Mouse (Mus musculus): ENCODE measurements around the gene Krtap4-1. TPM values are rescaled to one million over a fixed set of nuclear protein-coding genes. Genes with fewer than 3 reads are reported as not detected.
"Not testable (repeated sequence)": the region's sequence is repeated elsewhere in the genome, so short reads cannot be mapped to it uniquely, and the experiment has no call there.

The Krtap4-1 gene
- not detected in 2 replicates for polyA plus RNA-seq (2015; fragmentation: Nextera tagmentation; extraction: Ambion mirVana)

GRCm38 (mm10) chr11:99628138-99628537, at the start of gene Krtap4-1:
Gene Krtap4-1 (minus strand): TSS chr11:99628238.
- Histone ChIP-seq H3K27ac (ENCODE audit: low read length) (no peak within 1 kb of the TSS), H3K4me3 (ENCODE audit: low read length) (no peak within 1 kb of the TSS), H3K4me1 (ENCODE audit: control insufficient read depth, insufficient read depth, low read length) (no peaks in the 10 kb centered on the region), H3K4me2 (ENCODE audit: low read depth, low read length) (no peak within 1 kb of the TSS), H3K27me3 (replicated peaks; ENCODE audit: control insufficient read depth, insufficient read depth, low read length) (no peaks in the 10 kb centered on the region), H3K36me3 (ENCODE audit: control insufficient read depth, insufficient read depth, low read length) (no peaks in the 10 kb centered on the region), H3K9ac (ENCODE audit: low read depth, low read length) (no peak within 1 kb of the TSS), H3K9me3 (ENCODE audit: control insufficient read depth, low read length) (no peaks in the 10 kb centered on the region)
- 79% methylated on average over 4 of the region's 4 CpGs for WGBS
- no peak for ATAC-seq

- no peak for ATAC-seq
Observed at GRCm38 (mm10) chr11:99665860-99666259, 37.8 kb upstream of the Krtap4-1 start, which contains the start of gene Krtap4-6. Gene Krtap4-6 (minus strand): TSS chr11:99665960.

DNA sequence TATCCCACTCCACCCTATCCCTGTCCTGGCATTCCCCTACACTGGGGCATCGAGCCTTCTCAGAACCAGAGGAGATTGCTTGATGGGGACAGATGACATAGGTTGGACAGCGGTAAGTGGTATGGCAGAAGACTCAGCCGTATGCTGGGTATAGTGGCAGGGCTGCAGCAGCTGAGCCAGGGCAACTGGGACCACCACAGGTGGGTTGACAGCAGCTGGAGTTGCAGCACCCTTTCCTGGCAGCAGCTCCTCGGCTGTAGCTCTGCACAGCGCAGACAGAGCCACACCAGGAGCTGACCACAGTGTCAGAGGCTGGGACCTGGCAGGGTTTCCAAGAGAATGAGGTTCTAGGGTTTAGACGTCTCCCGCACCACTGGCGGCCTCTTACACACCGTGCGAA, 34.8 kb upstream of the Krtap4-1 start:
- no peak for ATAC-seq
- no peaks in the 10 kb centered on the region for H3K27me3 ChIP-seq (replicated peaks; ENCODE audit: control insufficient read depth, insufficient read depth, low read length)
- 83% methylated on average over 10 of the region's 10 CpGs for WGBS
- no peak overlapping the region for H3K27ac ChIP-seq (ENCODE audit: low read length)
- H3K9ac ChIP-seq (ENCODE audit: low read depth, low read length) = no peak overlapping the region
- H3K4me2 ChIP-seq (ENCODE audit: low read depth, low read length) = no peak overlapping the region
- no peaks in the 10 kb centered on the region for H3K9me3 ChIP-seq (ENCODE audit: control insufficient read depth, low read length)
- no peaks in the 10 kb centered on the region for H3K36me3 ChIP-seq (ENCODE audit: control insufficient read depth, insufficient read depth, low read length)
- H3K4me1 ChIP-seq (ENCODE audit: control insufficient read depth, insufficient read depth, low read length) = no peaks in the 10 kb centered on the region
- H3K4me3 ChIP-seq (ENCODE audit: low read length) = no peak overlapping the region

More at GRCm38 (mm10) chr11:99665860-99666259, 37.8 kb upstream of the Krtap4-1 start, which contains the start of gene Krtap4-6:
- H3K27me3 ChIP-seq (replicated peaks; ENCODE audit: control insufficient read depth, insufficient read depth, low read length) = no peaks in the 10 kb centered on the region
- H3K27ac ChIP-seq (ENCODE audit: low read length) = no peak within 1 kb of the TSS
- no peaks in the 10 kb centered on the region for H3K4me1 ChIP-seq (ENCODE audit: control insufficient read depth, insufficient read depth, low read length)
- no peak within 1 kb of the TSS for H3K4me3 ChIP-seq (ENCODE audit: low read length)
- H3K36me3 ChIP-seq (ENCODE audit: control insufficient read depth, insufficient read depth, low read length) = no peaks in the 10 kb centered on the region
- no peaks in the 10 kb centered on the region for H3K9me3 ChIP-seq (ENCODE audit: control insufficient read depth, low read length)
- H3K4me2 ChIP-seq (ENCODE audit: low read depth, low read length) = no peak within 1 kb of the TSS
- no peak within 1 kb of the TSS for H3K9ac ChIP-seq (ENCODE audit: low read depth, low read length)

- no peak for ATAC-seq
- 84% methylated on average over 4 of the region's 4 CpGs for WGBS
- Histone ChIP-seq H3K36me3 (ENCODE audit: control insufficient read depth, insufficient read depth, low read length) (no peaks in the 10 kb centered on the region), H3K27me3 (replicated peaks; ENCODE audit: control insufficient read depth, insufficient read depth, low read length) (no peaks in the 10 kb centered on the region), H3K4me2 (ENCODE audit: low read depth, low read length) (no peak overlapping the region), H3K9me3 (ENCODE audit: control insufficient read depth, low read length) (no peaks in the 10 kb centered on the region), H3K9ac (ENCODE audit: low read depth, low read length) (no peak overlapping the region), H3K4me3 (ENCODE audit: low read length) (no peak overlapping the region), H3K4me1 (ENCODE audit: control insufficient read depth, insufficient read depth, low read length) (no peaks in the 10 kb centered on the region), H3K27ac (ENCODE audit: low read length) (no peak overlapping the region)
Observed at GRCm38 (mm10) chr11:99659256-99659655, 31.2 kb upstream of the Krtap4-1 start.

DNA sequence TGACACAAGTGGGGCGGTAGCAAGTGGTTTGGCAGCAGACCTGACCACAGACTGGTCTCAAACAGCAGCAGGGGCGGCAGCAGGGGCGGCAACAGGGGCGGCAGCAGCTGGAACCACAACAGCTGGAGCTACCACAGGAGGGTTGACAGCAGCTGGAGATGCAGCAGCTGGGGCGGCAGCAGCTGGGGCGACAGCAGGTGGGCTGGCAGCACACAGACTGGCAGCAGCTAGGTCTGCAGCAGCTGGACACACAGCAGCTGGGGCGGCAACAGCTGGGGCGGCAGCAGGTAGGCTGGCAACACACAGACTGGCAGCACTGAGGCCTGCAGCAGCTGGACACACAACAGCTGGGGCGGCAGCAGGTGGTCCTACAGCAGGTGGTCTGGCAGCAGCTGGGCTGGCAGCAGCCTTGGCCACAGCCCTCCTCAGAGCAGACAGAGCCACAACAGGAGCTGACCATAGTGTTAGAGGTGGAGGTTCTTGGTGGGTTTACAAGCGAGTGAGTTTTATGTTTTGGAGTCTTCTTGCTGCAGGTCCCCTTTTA, 30.5 kb upstream of the Krtap4-1 start, which contains the start of gene Gm11563:
Gene Gm11563, minus strand, starts transcription at position 494 of the 544 bp plus-strand sequence.
- not testable (repeated sequence) for H3K9ac ChIP-seq (ENCODE audit: low read depth, low read length); H3K4me1 ChIP-seq (ENCODE audit: control insufficient read depth, insufficient read depth, low read length); H3K9me3 ChIP-seq (ENCODE audit: control insufficient read depth, low read length); H3K4me3 ChIP-seq (ENCODE audit: low read length); H3K4me2 ChIP-seq (ENCODE audit: low read depth, low read length); H3K27ac ChIP-seq (ENCODE audit: low read length); ATAC-seq; H3K27me3 ChIP-seq (replicated peaks; ENCODE audit: control insufficient read depth, insufficient read depth, low read length); H3K36me3 ChIP-seq (ENCODE audit: control insufficient read depth, insufficient read depth, low read length)
- 72% methylated on average over 10 of the region's 10 CpGs for WGBS

DNA sequence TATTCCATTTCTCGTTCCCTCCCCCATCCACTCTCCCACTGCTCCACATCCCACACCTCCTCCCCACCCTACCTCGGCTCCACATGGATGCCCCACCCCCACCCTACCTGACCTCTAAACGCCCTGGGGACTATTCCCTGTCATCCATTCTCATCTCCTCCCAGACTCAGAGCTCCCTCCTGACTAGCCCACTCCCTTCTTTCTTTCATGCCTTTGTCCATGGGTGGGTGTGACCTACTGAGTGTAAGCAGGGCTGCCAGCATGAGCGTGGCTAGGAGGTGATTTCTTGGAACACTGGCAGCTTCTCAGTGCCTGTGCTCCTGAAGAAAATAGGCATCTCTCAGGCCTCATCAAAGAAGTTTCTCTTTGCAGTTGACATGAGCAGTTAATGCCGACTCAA, 29.0 kb upstream of the Krtap4-1 start:
- no peaks in the 10 kb centered on the region for H3K4me1 ChIP-seq (ENCODE audit: control insufficient read depth, insufficient read depth, low read length)
- 52% methylated on average over 5 of the region's 5 CpGs for WGBS
- no peak overlapping the region for H3K9ac ChIP-seq (ENCODE audit: low read depth, low read length)
- no peak for ATAC-seq
- no peak overlapping the region for H3K4me3 ChIP-seq (ENCODE audit: low read length)
- H3K27ac ChIP-seq (ENCODE audit: low read length) = no peak overlapping the region
- H3K27me3 ChIP-seq (replicated peaks; ENCODE audit: control insufficient read depth, insufficient read depth, low read length) = no peaks in the 10 kb centered on the region
- H3K4me2 ChIP-seq (ENCODE audit: low read depth, low read length) = no peak overlapping the region
- no peaks in the 10 kb centered on the region for H3K36me3 ChIP-seq (ENCODE audit: control insufficient read depth, insufficient read depth, low read length)
- no peaks in the 10 kb centered on the region for H3K9me3 ChIP-seq (ENCODE audit: control insufficient read depth, low read length)

- no peaks in the 10 kb centered on the region for H3K27me3 ChIP-seq (replicated peaks; ENCODE audit: control insufficient read depth, insufficient read depth, low read length)
- 79% methylated on average over 2 of the region's 2 CpGs for WGBS
- ATAC-seq = no peak
- no peaks in the 10 kb centered on the region for H3K36me3 ChIP-seq (ENCODE audit: control insufficient read depth, insufficient read depth, low read length)
- no peak within 1 kb of the TSS for H3K9ac ChIP-seq (ENCODE audit: low read depth, low read length)
- no peak within 1 kb of the TSS for H3K4me2 ChIP-seq (ENCODE audit: low read depth, low read length)
- H3K27ac ChIP-seq (ENCODE audit: low read length) = no peak within 1 kb of the TSS
- H3K4me3 ChIP-seq (ENCODE audit: low read length) = no peak within 1 kb of the TSS
- H3K4me1 ChIP-seq (ENCODE audit: control insufficient read depth, insufficient read depth, low read length) = no peaks in the 10 kb centered on the region
- no peaks in the 10 kb centered on the region for H3K9me3 ChIP-seq (ENCODE audit: control insufficient read depth, low read length)
Observed at GRCm38 (mm10) chr11:99650136-99650535, 22.1 kb upstream of the Krtap4-1 start, which contains the start of gene Gm11555. Gene Gm11555 (minus strand): TSS chr11:99650236.

- no peaks in the 10 kb centered on the region for H3K27me3 ChIP-seq (replicated peaks; ENCODE audit: control insufficient read depth, insufficient read depth, low read length)
- no peak overlapping the region for H3K4me2 ChIP-seq (ENCODE audit: low read depth, low read length)
- H3K27ac ChIP-seq (ENCODE audit: low read length) = no peak overlapping the region
- H3K4me3 ChIP-seq (ENCODE audit: low read length) = no peak overlapping the region
- no peaks in the 10 kb centered on the region for H3K9me3 ChIP-seq (ENCODE audit: control insufficient read depth, low read length)
- WGBS = 88% methylated on average over 15 of the region's 15 CpGs
- no peak for ATAC-seq
- H3K36me3 ChIP-seq (ENCODE audit: control insufficient read depth, insufficient read depth, low read length) = no peaks in the 10 kb centered on the region
- no peaks in the 10 kb centered on the region for H3K4me1 ChIP-seq (ENCODE audit: control insufficient read depth, insufficient read depth, low read length)
- no peak overlapping the region for H3K9ac ChIP-seq (ENCODE audit: low read depth, low read length)
Observed at GRCm38 (mm10) chr11:99646444-99646843, 18.4 kb upstream of the Krtap4-1 start.

GRCm38 (mm10) chr11:99644351-99644750, 16.3 kb upstream of the Krtap4-1 start:
- WGBS = 76% methylated on average over 3 of the region's 3 CpGs
- no peaks in the 10 kb centered on the region for H3K4me1 ChIP-seq (ENCODE audit: control insufficient read depth, insufficient read depth, low read length)
- H3K27me3 ChIP-seq (replicated peaks; ENCODE audit: control insufficient read depth, insufficient read depth, low read length) = no peaks in the 10 kb centered on the region
- no peaks in the 10 kb centered on the region for H3K36me3 ChIP-seq (ENCODE audit: control insufficient read depth, insufficient read depth, low read length)
- no peak overlapping the region for H3K27ac ChIP-seq (ENCODE audit: low read length)
- H3K9ac ChIP-seq (ENCODE audit: low read depth, low read length) = no peak overlapping the region
- no peak overlapping the region for H3K4me3 ChIP-seq (ENCODE audit: low read length)
- ATAC-seq = no peak
- no peak overlapping the region for H3K4me2 ChIP-seq (ENCODE audit: low read depth, low read length)
- no peaks in the 10 kb centered on the region for H3K9me3 ChIP-seq (ENCODE audit: control insufficient read depth, low read length)

GRCm38 (mm10) chr11:99643635-99644139, 15.6 kb upstream of the Krtap4-1 start, which contains the start of gene Krtap4-7:
Gene Krtap4-7 (minus strand): TSS chr11:99644089.
- WGBS = 83% methylated on average over 9 of the region's 9 CpGs
- H3K27ac ChIP-seq (ENCODE audit: low read length); ATAC-seq; H3K36me3 ChIP-seq (ENCODE audit: control insufficient read depth, insufficient read depth, low read length); H3K27me3 ChIP-seq (replicated peaks; ENCODE audit: control insufficient read depth, insufficient read depth, low read length); H3K9ac ChIP-seq (ENCODE audit: low read depth, low read length); H3K4me2 ChIP-seq (ENCODE audit: low read depth, low read length); H3K4me1 ChIP-seq (ENCODE audit: control insufficient read depth, insufficient read depth, low read length); H3K9me3 ChIP-seq (ENCODE audit: control insufficient read depth, low read length); H3K4me3 ChIP-seq (ENCODE audit: low read length): not testable (repeated sequence)
